Mouse (Mus musculus): ENCODE data around the gene Sf1.

DNA sequence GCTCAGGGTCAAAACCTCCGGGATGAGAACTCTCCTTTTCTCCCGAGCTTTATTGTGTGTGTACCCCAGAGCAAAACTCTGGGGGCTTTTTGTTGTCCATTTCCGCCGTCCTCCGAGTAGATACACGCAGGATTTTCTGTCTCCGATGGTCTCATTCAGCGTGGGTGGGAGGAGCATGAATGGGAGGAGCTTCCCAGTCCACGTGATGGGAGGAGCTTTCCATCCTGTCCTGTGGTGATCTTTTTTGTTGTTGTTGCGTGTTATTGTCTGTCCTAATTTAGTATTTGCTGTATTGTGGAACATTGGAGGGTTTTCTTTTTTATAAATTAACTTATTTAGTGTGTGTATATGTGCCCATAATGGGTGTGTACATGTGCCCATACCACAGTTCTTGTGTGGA, 41.9 kb downstream of the Sf1 start:
- TF ChIP-seq CTCF (IDR thresholded peaks at IDR 0.05; ENCODE audit: low read depth, low read length) = no peak
- no peak for TF ChIP-seq POLR2A (IDR thresholded peaks at IDR 0.05; ENCODE audit: borderline replicate concordance, low read depth, low read length)

Measured in bone marrow macrophage, adult 2 months (primary cell).